Mouse (Mus musculus) megakaryocyte progenitor cell, adult 5-6 weeks (primary cell): Measurements from ENCODE around the gene Ulk1. TPM values are rescaled to one million over a fixed set of nuclear protein-coding genes. Genes with fewer than 3 reads are reported as not detected.
"Not testable (repeated sequence)": the region's sequence is repeated elsewhere in the genome, so short reads cannot be mapped to it uniquely, and the experiment has no call there.

Source experiments
- ATAC-seq: replicated peaks from 2 replicates; pipeline ENCODE4 v1.8.0; 2016; ENCODE audit warnings: mild to moderate bottlenecking, moderate TSS enrichment, inconsistent platforms; ENCODE audit not compliant: poor library complexity
- total RNA-seq, 2 experiments: library from RNA; stranded (forward) in 1 of 2; stranded (reverse) in 1 of 2; fragments of 157-497, 149-512 nt in 1 of 2; fragments of 200-1000 nt in 1 of 2; gene quantifications; 2 replicates each; pipeline versions ENCODE4 v1.2.3 to v1.2.4; 2015 to 2017

The Ulk1 gene
- total RNA-seq (2015) (13.7 and 16.4 TPM in 2 replicates), total RNA-seq (2017) (4.1 and 5.9 TPM in 2 replicates)

DNA sequence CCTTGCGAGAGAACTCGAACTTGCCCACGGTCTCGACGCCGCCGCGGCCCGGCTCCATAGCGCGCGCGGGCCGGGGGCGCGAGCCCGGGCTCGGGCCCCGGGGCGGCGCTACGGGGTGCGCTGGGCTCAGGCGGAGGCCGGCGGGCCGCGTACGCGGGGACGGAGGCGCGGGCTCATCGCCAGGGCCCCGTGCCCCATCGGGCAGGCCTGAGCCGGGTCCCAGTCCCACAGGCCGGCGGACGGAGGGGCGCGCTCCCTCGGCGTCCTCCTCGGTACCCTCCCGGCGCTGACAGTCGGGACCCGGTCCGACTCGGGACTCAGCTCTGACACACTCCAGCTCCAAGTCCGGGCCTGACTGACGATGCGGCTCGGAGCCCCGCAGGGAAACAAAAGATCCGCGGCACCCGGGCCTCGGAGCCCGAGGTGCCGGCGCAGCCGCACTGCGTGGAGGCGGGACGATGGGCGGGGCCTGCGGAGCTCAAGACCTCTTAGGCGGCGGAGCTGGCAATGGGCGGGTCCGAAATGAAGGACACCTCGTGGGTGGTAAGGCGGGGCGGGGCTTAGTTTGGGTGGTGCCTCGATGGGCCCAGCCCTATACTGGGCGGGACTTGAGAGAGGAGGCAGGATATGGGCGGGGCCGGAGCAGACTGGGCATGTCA, at the start of gene Ulk1:
Gene Ulk1 (minus strand): TSS at position 431 of the 659 bp plus-strand sequence.
- ATAC-seq = peak; percentile 88

DNA sequence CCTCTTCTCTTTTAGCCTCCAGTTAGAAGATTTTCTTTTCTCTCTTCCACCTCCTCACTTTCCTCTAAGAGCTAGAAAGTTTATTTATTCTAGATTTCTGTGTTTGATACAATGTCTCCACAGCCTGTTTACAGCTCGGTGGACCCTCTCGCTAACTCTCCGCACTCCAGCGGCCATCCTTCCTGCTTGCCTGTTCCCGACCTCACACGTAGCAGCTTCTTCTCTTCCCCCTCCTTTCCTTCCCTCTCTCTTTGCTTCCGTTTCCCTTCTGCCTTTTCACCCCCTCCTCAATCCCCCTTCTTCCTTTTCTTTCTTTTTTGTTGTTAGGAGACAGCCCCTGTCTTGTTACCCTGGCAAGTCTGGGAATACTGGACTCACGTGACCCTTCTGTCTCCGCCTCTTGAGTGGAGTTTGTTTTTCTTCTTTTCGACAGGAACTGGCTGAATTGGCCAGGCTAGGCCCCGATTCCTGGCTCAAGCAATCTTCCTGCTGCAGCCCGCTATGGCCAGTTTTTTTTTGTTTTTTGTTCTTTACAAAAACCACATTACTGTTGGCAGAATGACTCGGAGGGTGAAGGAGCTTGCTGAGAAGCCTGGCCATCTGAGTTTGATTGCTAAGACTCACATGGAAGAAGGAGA, 49.2 kb upstream of the Ulk1 start:
- ATAC-seq = no peak

DNA sequence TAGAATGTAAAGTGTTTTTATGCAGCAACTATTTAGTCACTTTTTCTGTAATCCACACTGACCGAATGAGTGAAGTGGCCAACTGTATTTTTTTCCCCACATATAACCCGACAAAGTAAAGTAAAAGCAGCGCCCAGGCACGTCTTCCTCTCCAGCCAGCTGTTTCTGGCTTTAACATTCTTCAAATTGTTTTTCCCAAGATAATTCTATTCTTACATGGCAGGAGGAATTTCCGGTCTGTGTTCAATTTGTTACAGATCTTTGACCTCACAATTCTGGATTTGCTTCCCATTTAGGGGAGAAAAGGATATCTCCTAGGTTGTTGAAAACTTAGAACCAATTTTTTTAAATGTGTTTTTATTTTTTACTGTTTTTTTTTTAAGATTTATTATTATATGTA, 47.2 kb upstream of the Ulk1 start:
- no peak for ATAC-seq

DNA sequence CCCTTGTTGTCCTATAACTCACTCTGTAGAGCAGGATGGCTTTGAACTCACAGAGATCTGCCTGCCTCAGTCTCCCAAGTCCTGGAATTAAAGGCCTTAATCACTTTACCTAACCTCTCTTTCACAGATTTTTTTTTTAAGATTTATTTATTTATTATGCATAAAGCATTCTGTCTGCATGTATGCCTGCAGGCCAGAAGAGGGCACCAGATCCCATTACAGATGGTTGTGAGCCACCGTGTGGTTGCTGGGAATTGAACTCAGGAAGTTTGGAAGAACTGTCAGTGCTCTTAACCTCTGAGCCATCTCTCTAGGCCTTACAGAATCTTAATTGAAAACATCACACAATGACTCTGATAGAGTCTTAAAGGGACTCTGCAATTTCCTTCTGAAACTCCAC, 43.1 kb upstream of the Ulk1 start:
- ATAC-seq = no peak

GRCm38 (mm10) chr5:110841046-110841862, 31.4 kb upstream of the Ulk1 start:
- ATAC-seq = no peak

DNA sequence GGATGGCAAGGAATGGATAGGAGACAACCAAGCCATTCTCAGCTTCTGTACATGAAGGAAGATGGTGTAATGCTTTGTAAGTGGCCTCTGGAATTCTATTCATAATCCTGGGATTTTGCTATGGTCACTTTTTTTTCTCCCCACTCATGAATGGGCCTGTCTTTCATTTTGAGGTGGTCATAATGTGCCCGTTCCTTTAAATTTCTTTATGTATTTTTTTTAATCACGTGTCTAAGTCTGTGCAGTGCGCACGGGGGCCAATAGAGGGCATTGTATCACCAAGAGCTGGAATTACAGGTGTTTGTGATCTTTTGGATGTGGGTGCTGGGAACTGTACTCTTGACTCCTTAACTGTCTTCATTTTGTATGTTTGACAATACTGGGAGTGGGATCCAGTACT, 30.6 kb upstream of the Ulk1 start:
- ATAC-seq = 0 out of 2 replicates have a peak, but pooled peaks have one; percentile 10

GRCm38 (mm10) chr5:110839678-110840365, 29.9 kb upstream of the Ulk1 start, which contains the start of the genes Hscb and Chek2:
TSS of gene Hscb (minus strand) at chr5:110839777.
TSS of gene Chek2 (plus strand) at chr5:110839979.
- peak; percentile 79 for ATAC-seq

DNA sequence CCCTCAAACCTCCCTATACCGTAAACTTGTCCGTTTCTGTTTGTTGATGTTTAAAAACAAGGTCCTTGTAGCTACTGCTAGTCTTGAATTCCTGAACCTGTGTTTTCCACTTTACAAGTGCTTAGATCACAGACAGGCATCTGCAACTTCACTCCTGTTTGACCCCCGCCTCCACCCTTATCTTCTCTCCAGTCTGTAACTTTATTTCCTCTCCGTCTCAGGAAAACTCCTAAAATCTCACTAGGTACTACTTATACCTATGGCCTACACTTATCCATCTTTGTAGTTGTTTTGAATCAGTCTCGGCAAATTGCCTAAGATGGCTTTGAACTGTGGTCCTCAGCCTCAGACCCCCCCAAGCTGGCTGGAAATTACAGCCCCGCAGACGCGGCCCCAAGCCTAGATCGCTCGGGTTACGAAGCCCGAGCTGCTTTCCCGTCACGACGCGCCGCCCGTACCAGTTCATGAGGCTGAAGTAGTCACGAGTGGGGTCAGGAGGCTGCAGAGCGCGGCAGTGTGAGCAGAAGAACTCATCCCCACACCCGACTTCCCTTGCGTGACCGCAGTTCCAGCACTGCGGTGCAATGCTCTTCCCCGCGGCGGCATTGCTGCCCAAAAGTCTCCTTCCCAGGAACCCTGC, 29.3 kb upstream of the Ulk1 start:
- ATAC-seq = no peak

DNA sequence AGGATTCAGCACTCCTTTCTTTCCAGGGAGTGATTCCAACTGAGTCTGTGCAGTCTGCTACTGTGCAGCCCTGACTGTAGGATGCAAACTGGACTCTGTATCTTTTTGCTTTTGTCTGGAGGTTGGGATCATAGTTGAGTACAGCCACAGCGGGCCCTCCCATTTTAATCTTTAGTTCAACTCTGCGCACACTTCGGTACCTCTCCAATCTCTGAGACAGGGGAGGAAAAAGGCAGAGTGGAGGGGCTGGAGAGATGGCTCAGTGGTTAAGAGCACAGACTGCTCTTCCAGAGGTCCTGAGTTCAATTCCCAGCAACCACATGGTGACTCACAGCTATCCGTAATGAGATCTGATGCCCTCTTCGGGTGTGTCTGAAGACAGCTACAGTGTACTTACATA, 28.1 kb upstream of the Ulk1 start:
- not testable (repeated sequence) for ATAC-seq

GRCm38 (mm10) chr5:110835959-110836358, 26.1 kb upstream of the Ulk1 start:
- ATAC-seq = peak; percentile 54

- ATAC-seq = no peak
These were observed 21.3 kb upstream of the Ulk1 start for GRCm38 (mm10) chr5:110831036-110831720.

GRCm38 (mm10) chr5:110827576-110827975, 17.7 kb upstream of the Ulk1 start:
- ATAC-seq = no peak

DNA sequence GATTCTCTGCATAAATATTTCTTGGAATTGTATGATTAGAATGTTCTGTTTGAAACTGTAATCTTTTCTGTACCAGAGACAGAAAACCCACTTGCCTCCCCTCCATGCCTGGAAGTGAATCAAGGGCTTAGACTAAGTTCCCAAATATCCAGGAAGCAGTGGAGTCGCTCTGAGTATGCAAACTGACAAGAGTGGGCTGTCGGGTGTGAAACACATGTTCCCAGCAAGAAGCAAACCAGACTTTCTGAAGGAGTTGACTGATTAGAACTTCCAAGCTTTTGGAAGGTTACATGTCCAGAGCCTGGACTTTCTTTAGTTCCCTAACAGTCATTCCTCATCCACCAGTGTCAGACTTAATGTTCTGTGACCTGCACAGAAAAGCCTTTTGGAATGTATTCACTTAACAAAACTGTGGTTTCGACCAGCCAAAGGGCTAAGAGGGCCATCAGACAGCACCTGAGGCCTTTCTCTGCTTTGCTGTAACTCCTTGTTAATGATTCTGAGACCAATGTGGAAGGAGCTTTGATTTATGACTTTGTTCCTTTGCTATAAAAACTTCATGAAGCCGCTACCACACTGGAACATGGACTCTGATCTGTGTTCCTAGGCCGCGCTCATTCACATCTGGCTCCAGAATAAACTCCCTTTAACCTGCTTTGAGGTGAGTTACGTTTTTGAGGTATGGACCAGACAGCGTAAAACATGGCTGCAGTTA, 17.0 kb upstream of the Ulk1 start:
- no peak for ATAC-seq

GRCm38 (mm10) chr5:110824421-110824820, 14.5 kb upstream of the Ulk1 start:
- ATAC-seq = no peak

DNA sequence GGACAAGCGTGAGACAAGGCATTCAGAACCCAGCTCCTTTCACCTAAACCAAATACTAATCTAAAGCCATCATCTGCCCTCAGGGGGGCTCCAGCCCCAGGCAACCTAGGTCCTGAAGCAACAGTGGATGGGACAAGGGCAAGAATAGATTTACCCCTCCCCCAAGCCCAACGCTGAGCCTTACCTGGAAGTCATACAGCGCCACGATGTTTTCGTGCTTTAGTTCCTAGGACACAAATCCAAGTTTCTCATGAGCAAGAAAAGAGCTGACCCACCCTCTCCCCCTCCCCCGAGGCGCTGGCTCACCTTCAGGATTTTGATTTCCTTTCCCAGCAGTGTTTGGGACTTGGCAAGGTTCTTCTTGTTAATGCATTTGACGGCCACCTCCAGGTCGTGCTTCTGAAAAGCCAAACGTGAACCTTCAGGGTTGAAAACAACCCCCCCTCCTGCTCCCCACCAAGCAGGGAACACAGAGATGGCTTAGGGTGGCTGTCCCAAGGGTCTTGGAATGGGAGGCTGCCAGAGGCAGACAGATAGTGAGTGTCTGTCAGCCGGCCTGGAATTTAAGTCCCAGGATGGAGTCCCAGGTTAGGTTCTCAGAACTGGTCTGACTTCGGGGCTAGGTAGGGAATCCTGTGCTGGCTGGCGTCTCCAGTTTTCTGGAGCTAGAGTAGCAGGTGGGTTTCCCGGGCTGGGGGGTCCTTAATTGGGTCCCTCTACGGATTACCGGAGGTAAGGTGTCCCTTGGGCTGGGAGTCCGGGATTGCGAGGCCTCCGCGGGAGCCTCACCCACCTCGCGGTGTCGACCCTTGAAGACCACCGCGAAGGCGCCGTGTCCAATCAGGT, 853 bp downstream of the Ulk1 start:
- no peak for ATAC-seq

- ATAC-seq = peak; percentile 62
These were observed 1.8 kb downstream of the Ulk1 start for GRCm38 (mm10) chr5:110808061-110808631.

- ATAC-seq = no peak
These were observed 2.4 kb downstream of the Ulk1 start for GRCm38 (mm10) chr5:110807453-110807852.

- no peak for ATAC-seq
These were observed 3.2 kb downstream of the Ulk1 start for GRCm38 (mm10) chr5:110806676-110807075.
